In genomic region chr5:119835868-119836209, GRCm38 (mm10) we compare ENCODE assay signal across 15 mouse cellular contexts. TPM values are rescaled to one million over a fixed set of nuclear protein-coding genes. Genes with fewer than 3 reads are reported as not detected.
DNase-seq lines count a peak whose midpoint lies in the region; ATAC-seq lines count a peak whose summit lies in the region.
"Had no signal": no experiment of that assay in that cellular context is flagged by ENCODE, and none has a peak within 500 bp of the region (broad histone marks: within the 10 kb centered on the region; RNA-seq: fewer than 3 reads in every experiment).

No protein-coding gene starts in this region.

- no peak overlapping the region for H3K9ac ChIP-seq in liver, embryonic 12.5 days
- peak overlapping the region; percentile 86 for H3K9ac ChIP-seq in limb, embryonic 11.5 days (ENCODE audit: low read length)
- H3K9ac ChIP-seq: kidney, embryonic 15.5 days had no signal

- H3K4me2 ChIP-seq in liver, embryonic 12.5 days = no peak overlapping the region
- peak overlapping the region; percentile 60 for H3K4me2 ChIP-seq in limb, embryonic 11.5 days (ENCODE audit: low read depth, severe bottlenecking)
- H3K4me2 ChIP-seq: kidney, embryonic 15.5 days had no signal

- H3K4me1 ChIP-seq in liver, embryonic 12.5 days = peaks cover 10% of the 10 kb centered on the region; the same call in 1 of the 2 replicates
- H3K4me1 ChIP-seq in limb, embryonic 11.5 days (ENCODE audit: control insufficient read depth, insufficient read depth, low read length) = 0 out of 2 replicates have a peak, but pooled peaks cover 4% of the 10 kb centered on the region

- no peaks in the 10 kb centered on the region for H3K9me3 ChIP-seq in liver, embryonic 12.5 days (replicated peaks)
- no peaks in the 10 kb centered on the region for H3K9me3 ChIP-seq in limb, embryonic 11.5 days (ENCODE audit: control insufficient read depth, low read length)
- H3K9me3 ChIP-seq: kidney, embryonic 15.5 days had no signal

- no peak for ATAC-seq in liver, embryonic 12.5 days
- no peak for ATAC-seq in limb, embryonic 11.5 days (ENCODE audit: insufficient number of reproducible peaks, low FRiP score, low TSS enrichment, low read depth)
- ATAC-seq in megakaryocyte, adult 5-6 weeks (ENCODE audit: poor library complexity, severe bottlenecking) = no peak

- H3K4me3 ChIP-seq in liver, embryonic 12.5 days = 0 out of 2 replicates have a peak overlapping the region, but pooled peaks have one; percentile 0
- peak overlapping the region; percentile 63 for H3K4me3 ChIP-seq in limb, embryonic 11.5 days (ENCODE audit: low read depth, low read length)
- H3K4me3 ChIP-seq: myocyte had no signal

- H3K27me3 ChIP-seq in liver, embryonic 12.5 days (replicated peaks) = peaks cover 100% of the 10 kb centered on the region
- peaks cover 67% of the 10 kb centered on the region for H3K27me3 ChIP-seq in limb, embryonic 11.5 days (ENCODE audit: control insufficient read depth, insufficient read depth, low read length)

- H3K36me3 ChIP-seq in liver, embryonic 12.5 days = no peaks in the 10 kb centered on the region
- 0 out of 2 replicates have a peak, but pooled peaks cover 2% of the 10 kb centered on the region for H3K36me3 ChIP-seq in limb, embryonic 11.5 days (ENCODE audit: control insufficient read depth, insufficient read depth, low read length)
- H3K36me3 ChIP-seq: kidney, embryonic 15.5 days had no signal

- no peak overlapping the region for H3K27ac ChIP-seq in liver, embryonic 12.5 days
- peak overlapping the region; percentile 98 for H3K27ac ChIP-seq in limb, embryonic 11.5 days (replicated peaks; ENCODE audit: low read depth, low read length)
- H3K27ac ChIP-seq: kidney, embryonic 15.5 days had no signal

- 3% methylated on average over 12 of the region's 12 CpGs for WGBS in liver, embryonic 12.5 days (ENCODE audit: insufficient replicate concordance)
- WGBS in limb, embryonic 11.5 days = 0% methylated on average over 12 of the region's 12 CpGs

- DNase-seq in cerebellum, postnatal 10 days = peak; percentile 9 to 25
- DNase-seq in cerebellum, postnatal 25 days = no peak
- DNase-seq in liver = no peak
- DNase-seq in embryo, embryonic 11 days = peak; percentile 31
- DNase-seq in limb, embryonic 11.5 days (ENCODE audit: low spot score) = peak; percentile 63
- no peak for DNase-seq in gastrocnemius, postnatal 10 days
- DNase-seq: cerebellum, adult 9-10 months; layer of hippocampus, adult 9-11 months had no signal

RNA-seq across cellular contexts. Expression of gene Tbx5, which starts 3.4 kb away (rescaled TPM):
- polyA plus RNA-seq in liver, embryonic 12.5 days (2016; fragmentation: Nextera tagmentation; extraction: Ambion mirVana) = 0.27 and 0.83 TPM in 2 replicates
- polyA plus RNA-seq in limb, embryonic 11.5 days (2014; fragmentation: Nextera tagmentation; extraction: Ambion mirVana) = 34.3 and 40.5 TPM in 2 replicates
- under 1 TPM in 1 of 2 experiments, not detected in 1; 0.12 TPM for total RNA-seq in gastrocnemius, postnatal 10 days (2021)
- not detected in 2 replicates for total RNA-seq in megakaryocyte, adult 5-6 weeks (2015)
- not detected in 2 replicates for total RNA-seq in megakaryocyte, adult 5-6 weeks (2017)
- total RNA-seq: hematopoietic stem cell, adult 5-6 weeks; left cerebral cortex, postnatal 36 days; megakaryocyte-erythroid progenitor cell, adult 5-6 weeks had no signal
- polyA plus RNA-seq: myocyte had no signal

Comparison
In these comparisons a context has a peak if more than half of its experiments do, and no peak if none do; other contexts are left out.
1. DNase-seq: peak in cerebellum, postnatal 10 days (2 of 2), embryo, embryonic 11 days (single experiment) and limb, embryonic 11.5 days (single experiment); none in cerebellum, postnatal 25 days (0 of 2), liver (single experiment) and gastrocnemius, postnatal 10 days (single experiment).